Mouse (Mus musculus): ENCODE results near the gene Rtn4rl1.

Rtn4rl1 gene

GRCm38 (mm10) chr11:75193256-75194071 lies at the start of gene Rtn4rl1:
TSS of gene Rtn4rl1 (plus strand) at chr11:75193783.
- peak; percentile 67 to 72 for DNase-seq (ENCODE audit: low spot score in 2 of 2)

- DNase-seq (ENCODE audit: low spot score in 2 of 2), result no peak
Measured at GRCm38 (mm10) chr11:75145841-75146240, 47.7 kb upstream of the Rtn4rl1 start.

- DNase-seq (ENCODE audit: low spot score in 2 of 2), result no peak
Measured at GRCm38 (mm10) chr11:75147106-75147845, 46.3 kb upstream of the Rtn4rl1 start.

GRCm38 (mm10) chr11:75147846-75148168 lies 45.8 kb upstream of the Rtn4rl1 start:
- DNase-seq (ENCODE audit: low spot score in 2 of 2), result peak in 1 of 2 experiments; percentile 71

GRCm38 (mm10) chr11:75148332-75149035 lies 45.1 kb upstream of the Rtn4rl1 start:
- peak in 1 of 2 experiments; percentile 67 for DNase-seq (ENCODE audit: low spot score in 2 of 2)

GRCm38 (mm10) chr11:75150346-75150745 lies 43.2 kb upstream of the Rtn4rl1 start:
- DNase-seq (ENCODE audit: low spot score in 2 of 2), result no peak

GRCm38 (mm10) chr11:75152603-75153557 lies 40.7 kb upstream of the Rtn4rl1 start:
- peak; percentile 72 to 76 for DNase-seq (ENCODE audit: low spot score in 2 of 2)

- DNase-seq (ENCODE audit: low spot score in 2 of 2), result no peak
Measured at GRCm38 (mm10) chr11:75154053-75154585, 39.5 kb upstream of the Rtn4rl1 start.

GRCm38 (mm10) chr11:75155985-75156384 lies 37.6 kb upstream of the Rtn4rl1 start:
- no peak for DNase-seq (ENCODE audit: low spot score in 2 of 2)

- no peak for DNase-seq (ENCODE audit: low spot score in 2 of 2)
Measured at GRCm38 (mm10) chr11:75156416-75156815, 37.2 kb upstream of the Rtn4rl1 start.

GRCm38 (mm10) chr11:75157037-75157436 lies 36.5 kb upstream of the Rtn4rl1 start:
- DNase-seq (ENCODE audit: low spot score in 2 of 2), result peak in 1 of 2 experiments; percentile 72

- no peak for DNase-seq (ENCODE audit: low spot score in 2 of 2)
Measured at GRCm38 (mm10) chr11:75157901-75158300, 35.7 kb upstream of the Rtn4rl1 start.

- peak in 1 of 2 experiments; percentile 51 for DNase-seq (ENCODE audit: low spot score in 2 of 2)
Measured at GRCm38 (mm10) chr11:75158432-75158831, 35.2 kb upstream of the Rtn4rl1 start.

GRCm38 (mm10) chr11:75159564-75159963 lies 34.0 kb upstream of the Rtn4rl1 start:
- DNase-seq (ENCODE audit: low spot score in 2 of 2), result peak in 1 of 2 experiments; percentile 52

GRCm38 (mm10) chr11:75160954-75161353 lies 32.6 kb upstream of the Rtn4rl1 start:
- DNase-seq (ENCODE audit: low spot score in 2 of 2), result no peak

GRCm38 (mm10) chr11:75161417-75162008 lies 32.1 kb upstream of the Rtn4rl1 start:
- DNase-seq (ENCODE audit: low spot score in 2 of 2), result no peak

- DNase-seq (ENCODE audit: low spot score in 2 of 2), result no peak
Measured at GRCm38 (mm10) chr11:75162591-75163080, 30.9 kb upstream of the Rtn4rl1 start.

- DNase-seq (ENCODE audit: low spot score in 2 of 2), result no peak
Measured at GRCm38 (mm10) chr11:75163379-75163778, 30.2 kb upstream of the Rtn4rl1 start.

GRCm38 (mm10) chr11:75164051-75164450 lies 29.5 kb upstream of the Rtn4rl1 start:
- no peak for DNase-seq (ENCODE audit: low spot score in 2 of 2)

GRCm38 (mm10) chr11:75164750-75165149 lies 28.8 kb upstream of the Rtn4rl1 start:
- no peak for DNase-seq (ENCODE audit: low spot score in 2 of 2)
